Mouse (Mus musculus) testis, adult 2 months (tissue): Measurements from ENCODE around the gene Phldb2. TPM values are rescaled to one million over a fixed set of nuclear protein-coding genes. Genes with fewer than 3 reads are reported as not detected.

Experiments
- H3K27ac ChIP-seq: fragments of 200-500 bp; 2 replicates; pipeline ENCODE4 v1.5.1; 2012; ENCODE audit warnings: low read depth, low read length; ENCODE audit not compliant: control insufficient read depth, insufficient read depth
- H3K27me3 ChIP-seq: fragments of 200-500 bp; 2 replicates; pipeline ENCODE4 v1.6.1; 2012; ENCODE audit warnings: mild to moderate bottlenecking, low read length, moderate library complexity; ENCODE audit not compliant: control insufficient read depth, insufficient read depth
- H3K36me3 ChIP-seq: fragments of 200-500 bp; 2 replicates; pipeline ENCODE4 v1.6.1; 2012; ENCODE audit warnings: mild to moderate bottlenecking, low read length; ENCODE audit not compliant: control insufficient read depth, insufficient read depth
- H3K4me1 ChIP-seq: fragments of 200-500 bp; 2 replicates; pipeline ENCODE4 v1.6.1; 2012; ENCODE audit warnings: low read length; ENCODE audit not compliant: control insufficient read depth, insufficient read depth
- H3K4me3 ChIP-seq: fragments of 200-500 bp; 2 replicates; pipeline ENCODE4 v1.5.1; 2012; ENCODE audit warnings: low read depth, mild to moderate bottlenecking, low read length, moderate library complexity, mixed read lengths; ENCODE audit not compliant: control insufficient read depth
- CTCF ChIP-seq: fragments of 200-500 bp; IDR thresholded peaks from 2 replicates; pipeline ENCODE4 v1.5.1; 2012; ENCODE audit warnings: low read depth, mild to moderate bottlenecking, inconsistent platforms, low read length, moderate library complexity; ENCODE audit not compliant: control insufficient read depth, insufficient read depth, insufficient replicate concordance
- POLR2A ChIP-seq: fragments of 200-500 bp; IDR thresholded peaks from 2 replicates; pipeline ENCODE4 v1.6.1; 2012; ENCODE audit warnings: low read depth, mild to moderate bottlenecking, inconsistent platforms, low read length, moderate library complexity; ENCODE audit not compliant: control insufficient read depth
- polyA plus RNA-seq: library from polyadenylated mRNA; depleted of rRNA; stranded (reverse); fragments of >200 nt; gene quantifications from 2 replicates; pipeline ENCODE4 v1.2.3, GENCODE M21; 2012

Phldb2 gene
- polyA plus RNA-seq, 1 experiment, result 0.65 TPM

GRCm38 (mm10) chr16:45825309-45825708 is 128.1 kb downstream of the Phldb2 start:
- Histone ChIP-seq H3K27ac (no peak overlapping the region), H3K36me3 (no peaks in the 10 kb centered on the region), H3K4me1 (peaks cover 4% of the 10 kb centered on the region), H3K27me3 (no peaks in the 10 kb centered on the region), H3K4me3 (peak overlapping the region; percentile 6; the same call in 1 of the 2 replicates)
- TF ChIP-seq CTCF (no peak), POLR2A (no peak)

DNA sequence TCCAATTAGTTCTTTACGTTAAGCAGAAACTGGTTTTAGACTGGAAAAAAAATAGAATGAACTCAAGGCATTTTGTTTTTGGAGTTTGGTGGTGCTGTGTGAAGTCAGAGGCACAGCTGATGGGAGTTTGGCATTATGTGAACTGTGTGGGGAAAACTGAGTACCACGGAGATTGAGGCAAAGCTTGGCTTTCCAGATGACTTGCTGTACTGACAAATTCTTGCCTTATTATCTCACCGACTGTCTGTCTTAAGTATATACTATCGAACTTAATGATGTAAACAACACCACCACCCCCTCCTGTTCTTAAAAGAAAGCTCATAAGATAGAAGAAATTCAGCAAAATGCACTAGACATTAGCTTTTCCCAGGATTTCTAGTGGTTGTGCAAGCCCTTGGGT is 129.4 kb downstream of the Phldb2 start:
- no peak overlapping the region for H3K4me3 ChIP-seq
- TF ChIP-seq POLR2A (no peak), CTCF (no peak)
- H3K27me3 ChIP-seq, result no peaks in the 10 kb centered on the region
- no peak overlapping the region for H3K27ac ChIP-seq
- H3K4me1 ChIP-seq, result peaks cover 4% of the 10 kb centered on the region
- no peaks in the 10 kb centered on the region for H3K36me3 ChIP-seq

DNA sequence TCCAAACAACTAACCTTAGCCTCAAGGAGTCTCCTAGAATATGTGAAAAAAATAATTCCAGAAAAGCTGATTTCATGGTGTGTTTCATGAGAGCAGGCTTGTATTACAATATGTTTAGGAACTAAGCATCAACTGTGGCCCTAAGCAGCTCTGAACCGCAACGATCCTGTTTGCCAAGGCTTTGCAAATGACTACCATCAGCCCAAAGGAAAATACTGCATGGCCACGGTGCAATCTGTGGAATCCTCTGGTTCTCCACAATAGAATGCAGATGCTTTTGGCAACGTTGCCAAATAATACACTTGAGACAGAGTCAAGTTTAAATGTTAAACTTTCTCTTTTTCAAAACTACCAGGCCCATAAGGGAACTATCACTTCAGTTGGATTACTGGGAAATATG is 133.5 kb downstream of the Phldb2 start:
- Histone ChIP-seq H3K4me3 (no peak overlapping the region), H3K27me3 (no peaks in the 10 kb centered on the region), H3K4me1 (peaks cover 4% of the 10 kb centered on the region), H3K27ac (no peak overlapping the region), H3K36me3 (no peaks in the 10 kb centered on the region)
- TF ChIP-seq CTCF (no peak), POLR2A (no peak)

- no peaks in the 10 kb centered on the region for H3K36me3 ChIP-seq
- no peaks in the 10 kb centered on the region for H3K4me1 ChIP-seq
- no peak overlapping the region for H3K27ac ChIP-seq
- no peaks in the 10 kb centered on the region for H3K27me3 ChIP-seq
- H3K4me3 ChIP-seq, result no peak overlapping the region
- TF ChIP-seq CTCF (no peak), POLR2A (no peak)
Observed at GRCm38 (mm10) chr16:45817795-45818194, 135.6 kb downstream of the Phldb2 start.

DNA sequence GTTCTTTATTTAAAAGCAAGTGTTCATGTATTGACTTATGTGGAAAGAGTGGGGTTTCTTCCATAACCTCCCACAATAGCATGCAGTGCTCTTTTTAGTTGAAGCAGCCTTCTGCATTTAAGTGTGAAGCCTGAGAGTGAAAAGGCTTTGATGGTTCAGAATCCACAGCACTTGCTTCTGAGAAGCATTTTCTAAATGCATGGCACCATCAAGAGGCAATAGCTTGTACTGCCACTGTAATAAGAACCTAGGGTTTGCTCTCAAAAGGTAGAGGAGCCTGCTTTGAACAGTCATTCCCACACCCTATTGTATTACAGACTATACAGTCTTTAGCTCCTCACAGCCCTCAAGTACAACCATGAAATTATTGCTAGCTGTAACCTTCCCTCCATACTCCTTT is 136.7 kb downstream of the Phldb2 start:
- Histone ChIP-seq H3K27ac (no peak overlapping the region), H3K4me3 (no peak overlapping the region)
- TF ChIP-seq CTCF (no peak), POLR2A (no peak)

DNA sequence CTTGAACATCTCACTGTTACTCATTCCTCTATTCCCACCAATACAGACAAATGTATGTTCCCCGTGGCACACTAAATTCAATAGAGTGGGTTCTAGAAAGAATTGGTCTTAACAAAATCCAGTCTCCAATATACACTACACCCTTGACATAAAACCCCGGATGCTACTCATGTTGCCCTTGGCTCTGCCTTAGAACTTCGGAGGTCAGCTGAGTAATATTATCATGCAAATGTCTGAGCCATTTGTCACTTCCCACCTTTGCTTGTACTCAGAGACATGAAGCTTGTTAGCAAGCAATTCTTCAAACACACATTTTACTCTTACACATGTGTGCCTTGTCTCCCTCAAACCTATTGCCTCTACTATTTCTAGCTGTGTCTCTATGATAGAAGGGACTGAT is 138.8 kb downstream of the Phldb2 start:
- no peak overlapping the region for H3K4me3 ChIP-seq
- no peaks in the 10 kb centered on the region for H3K36me3 ChIP-seq
- no peak for TF ChIP-seq POLR2A
- no peak for TF ChIP-seq CTCF
- H3K27me3 ChIP-seq, result no peaks in the 10 kb centered on the region
- H3K4me1 ChIP-seq, result no peaks in the 10 kb centered on the region
- no peak overlapping the region for H3K27ac ChIP-seq

More for the DNA sequence above, 136.7 kb downstream of the Phldb2 start:
- no peaks in the 10 kb centered on the region for H3K27me3 ChIP-seq
- H3K4me1 ChIP-seq, result no peaks in the 10 kb centered on the region
- no peaks in the 10 kb centered on the region for H3K36me3 ChIP-seq

- H3K36me3 ChIP-seq, result no peaks in the 10 kb centered on the region
- no peak overlapping the region for H3K4me3 ChIP-seq
- TF ChIP-seq CTCF (no peak), POLR2A (no peak)
- peaks cover 7% of the 10 kb centered on the region for H3K4me1 ChIP-seq
- H3K27ac ChIP-seq, result no peak overlapping the region
- H3K27me3 ChIP-seq, result no peaks in the 10 kb centered on the region
Observed at GRCm38 (mm10) chr16:45811788-45812187, 141.6 kb downstream of the Phldb2 start.

GRCm38 (mm10) chr16:45810829-45811326 is 142.5 kb downstream of the Phldb2 start:
- Histone ChIP-seq H3K27me3 (no peaks in the 10 kb centered on the region), H3K4me3 (no peak overlapping the region), H3K27ac (no peak overlapping the region), H3K36me3 (no peaks in the 10 kb centered on the region), H3K4me1 (peaks cover 7% of the 10 kb centered on the region)
- TF ChIP-seq POLR2A, result no peak
- TF ChIP-seq CTCF, result no peak
